25 mouse cellular contexts compared by ENCODE assay signal in the genomic region with DNA sequence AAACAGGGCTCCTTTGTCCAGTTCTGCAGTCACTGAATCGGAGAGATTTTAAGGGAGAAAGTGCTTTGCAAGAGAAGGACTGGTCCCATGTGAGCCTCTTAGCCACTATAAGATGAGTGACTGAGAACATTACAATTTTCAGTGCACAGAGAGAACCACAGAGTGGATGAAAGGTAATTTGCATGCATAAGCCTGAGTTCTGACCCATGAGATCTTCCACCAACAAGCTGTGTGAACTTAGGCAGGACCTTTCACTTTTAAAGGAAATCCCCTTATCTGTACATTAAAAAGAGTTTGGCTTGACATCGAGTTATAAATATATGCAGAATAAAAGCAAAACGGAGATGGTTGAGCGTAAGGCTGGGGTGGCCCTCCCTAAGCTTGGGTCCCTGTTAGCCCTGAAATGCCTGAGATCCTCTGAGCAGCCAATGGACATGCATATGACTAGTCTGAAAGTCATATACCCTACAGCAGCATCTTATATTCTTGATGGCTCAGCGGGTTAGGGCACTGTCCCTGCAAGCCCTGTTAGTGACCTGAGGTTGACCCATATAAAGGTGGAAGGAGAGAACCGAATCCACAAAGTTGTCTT.
A peak's percentile ranks its signal among the peaks of the same experiment; 100 is the strongest.
DNase-seq lines count a peak whose midpoint lies in the region; ATAC-seq and TF ChIP-seq lines count a peak whose summit lies in the region.
"Had no signal": no experiment of that assay in that cellular context is flagged by ENCODE, and none has a peak within 500 bp of the region (broad histone marks: within the 10 kb centered on the region; RNA-seq: fewer than 3 reads in every experiment).

No protein-coding gene starts in this region.

- TF ChIP-seq POLR2A in ES-Bruce4 (IDR thresholded peaks at IDR 0.05; ENCODE audit: insufficient read depth, low read length) = no peak

- H3K4me3 ChIP-seq in hindbrain, embryonic 10.5 days = no peak overlapping the region
- no peak overlapping the region for H3K4me3 ChIP-seq in hindbrain, embryonic 14.5 days (replicated peaks; ENCODE audit: low read length)
- no peak overlapping the region for H3K4me3 ChIP-seq in neural tube, embryonic 11.5 days (ENCODE audit: low read depth, low read length)
- H3K4me3 ChIP-seq in ES-Bruce4 (ENCODE audit: low read depth, low read length) = no peak overlapping the region
- no peak overlapping the region for H3K4me3 ChIP-seq in liver, embryonic 11.5 days (ENCODE audit: low read depth, low read length)
- H3K4me3 ChIP-seq: intestine, embryonic 15.5 days had no signal

- H3K4me1 ChIP-seq in hindbrain, embryonic 10.5 days (replicated peaks) = peaks cover 44% of the 10 kb centered on the region
- H3K4me1 ChIP-seq in hindbrain, embryonic 14.5 days (replicated peaks; ENCODE audit: control insufficient read depth, insufficient read depth, low read length) = peaks cover 11% of the 10 kb centered on the region
- H3K4me1 ChIP-seq in neural tube, embryonic 11.5 days (ENCODE audit: control insufficient read depth, insufficient read depth, low read length) = 0 out of 2 replicates have a peak, but pooled peaks cover 6% of the 10 kb centered on the region
- peaks cover 9% of the 10 kb centered on the region for H3K4me1 ChIP-seq in ES-Bruce4 (ENCODE audit: control insufficient read depth, insufficient read depth, low read length)
- no peaks in the 10 kb centered on the region for H3K4me1 ChIP-seq in liver, embryonic 11.5 days (replicated peaks; ENCODE audit: control insufficient read depth, insufficient read depth, low read length)
- H3K4me1 ChIP-seq: intestine, embryonic 15.5 days had no signal

- H3K27ac ChIP-seq in hindbrain, embryonic 10.5 days = peak overlapping the region; percentile 29; the same call in 1 of the 2 replicates
- H3K27ac ChIP-seq in hindbrain, embryonic 14.5 days = no peak overlapping the region
- 0 out of 2 replicates have a peak overlapping the region, but pooled peaks have one; percentile 14 for H3K27ac ChIP-seq in neural tube, embryonic 11.5 days (ENCODE audit: low read depth, low read length)
- H3K27ac ChIP-seq in ES-Bruce4 (ENCODE audit: insufficient read depth, low read length) = peak overlapping the region; percentile 61
- no peak overlapping the region for H3K27ac ChIP-seq in liver, embryonic 11.5 days (ENCODE audit: low read depth, low read length)
- H3K27ac ChIP-seq: intestine, embryonic 15.5 days; macrophage; stomach, postnatal 0 days had no signal

- TF ChIP-seq CTCF in ES-Bruce4 (IDR thresholded peaks at IDR 0.05; ENCODE audit: low read depth, low read length) = no peak

- 82% methylated on average over 6 of the region's 6 CpGs for WGBS in hindbrain, embryonic 10.5 days
- 86% methylated on average over 6 of the region's 6 CpGs for WGBS in hindbrain, embryonic 14.5 days
- 76% methylated on average over 6 of the region's 6 CpGs for WGBS in neural tube, embryonic 11.5 days
- WGBS in liver, embryonic 11.5 days = 74% methylated on average over 6 of the region's 6 CpGs

- no peaks in the 10 kb centered on the region for H3K36me3 ChIP-seq in hindbrain, embryonic 10.5 days
- H3K36me3 ChIP-seq in hindbrain, embryonic 14.5 days (replicated peaks; ENCODE audit: control insufficient read depth, insufficient read depth) = no peaks in the 10 kb centered on the region
- no peaks in the 10 kb centered on the region for H3K36me3 ChIP-seq in neural tube, embryonic 11.5 days (ENCODE audit: control insufficient read depth, insufficient read depth, low read length)
- H3K36me3 ChIP-seq in ES-Bruce4 (ENCODE audit: control insufficient read depth, insufficient read depth, low read length, poor library complexity, severe bottlenecking) = no peaks in the 10 kb centered on the region
- H3K36me3 ChIP-seq in liver, embryonic 11.5 days (ENCODE audit: control insufficient read depth, insufficient read depth, low read length) = no peaks in the 10 kb centered on the region
- H3K36me3 ChIP-seq: intestine, embryonic 15.5 days had no signal

- no peak overlapping the region for H3K4me2 ChIP-seq in hindbrain, embryonic 14.5 days (replicated peaks)
- no peak overlapping the region for H3K4me2 ChIP-seq in neural tube, embryonic 11.5 days (ENCODE audit: low read depth)
- H3K4me2 ChIP-seq in liver, embryonic 11.5 days = no peak overlapping the region
- H3K4me2 ChIP-seq: intestine, embryonic 15.5 days had no signal

- H3K27me3 ChIP-seq in hindbrain, embryonic 10.5 days (ENCODE audit: insufficient read depth, poor library complexity, severe bottlenecking) = no peaks in the 10 kb centered on the region
- no peaks in the 10 kb centered on the region for H3K27me3 ChIP-seq in hindbrain, embryonic 14.5 days (ENCODE audit: control insufficient read depth, insufficient read depth, low read length)
- H3K27me3 ChIP-seq in neural tube, embryonic 11.5 days (ENCODE audit: control insufficient read depth, insufficient read depth, low read length) = no peaks in the 10 kb centered on the region
- no peaks in the 10 kb centered on the region for H3K27me3 ChIP-seq in ES-Bruce4 (ENCODE audit: control insufficient read depth, insufficient read depth, low read length, poor library complexity, severe bottlenecking)
- H3K27me3 ChIP-seq in liver, embryonic 11.5 days (replicated peaks; ENCODE audit: control insufficient read depth, insufficient read depth, low read length) = no peaks in the 10 kb centered on the region
- H3K27me3 ChIP-seq: intestine, embryonic 15.5 days had no signal

- DNase-seq in hindbrain, embryonic 10.5 days (ENCODE audit: low spot score) = no peak
- no peak for DNase-seq in hindbrain, embryonic 14.5 days (ENCODE audit: low spot score)
- DNase-seq in neural tube, embryonic 11.5 days (ENCODE audit: low spot score) = no peak
- no peak for DNase-seq in neural tube, embryonic 10.5 days (ENCODE audit: extremely low spot score, low spot score)
- no peak for DNase-seq in liver, embryonic 11.5 days (ENCODE audit: low spot score)
- DNase-seq: adrenal gland, postnatal 14 days; cerebellum, adult 9-10 months; forebrain, postnatal 0 days; gastrocnemius, postnatal 14 days; heart, postnatal 10 days; kidney, adult 9 months; kidney, postnatal 4 days; layer of hippocampus, adult 9-11 months; liver, postnatal 0 days; right cerebral cortex, postnatal 25 days; spleen, adult 18-20 months; thymus, adult 2 months had no signal

- no peak for TF ChIP-seq EP300 in ES-Bruce4 (IDR thresholded peaks at IDR 0.05; ENCODE audit: insufficient read depth, low read depth, low read length)

- no peak for ATAC-seq in hindbrain, embryonic 14.5 days (ENCODE audit: low FRiP score)
- ATAC-seq in neural tube, embryonic 11.5 days (ENCODE audit: insufficient read depth, low FRiP score, low TSS enrichment) = no peak
- peak; percentile 49; the same call in 1 of the 2 replicates for ATAC-seq in neutrophil, adult 5-6 weeks (ENCODE audit: extremely low read depth, insufficient number of reproducible peaks, low FRiP score, poor library complexity, severe bottlenecking)
- no peak for ATAC-seq in liver, embryonic 11.5 days (replicated peaks; ENCODE audit: low FRiP score)
- ATAC-seq: forebrain, postnatal 0 days; hindbrain, embryonic 16.5 days; intestine, embryonic 15.5 days; liver, postnatal 0 days; lung, postnatal 0 days; midbrain, embryonic 16.5 days had no signal

- no peak overlapping the region for H3K9ac ChIP-seq in hindbrain, embryonic 14.5 days
- H3K9ac ChIP-seq in neural tube, embryonic 11.5 days (ENCODE audit: low read length) = no peak overlapping the region
- no peak overlapping the region for H3K9ac ChIP-seq in ES-Bruce4 (ENCODE audit: low read depth, poor library complexity, severe bottlenecking)
- no peak overlapping the region for H3K9ac ChIP-seq in liver, embryonic 11.5 days (ENCODE audit: low read depth, low read length)
- H3K9ac ChIP-seq: forebrain, postnatal 0 days; intestine, embryonic 15.5 days; liver, postnatal 0 days had no signal

- H3K9me3 ChIP-seq in hindbrain, embryonic 10.5 days = no peaks in the 10 kb centered on the region
- H3K9me3 ChIP-seq in hindbrain, embryonic 14.5 days (ENCODE audit: control insufficient read depth, low read length) = no peaks in the 10 kb centered on the region
- H3K9me3 ChIP-seq in neural tube, embryonic 11.5 days (ENCODE audit: control insufficient read depth, low read length) = no peaks in the 10 kb centered on the region
- no peaks in the 10 kb centered on the region for H3K9me3 ChIP-seq in ES-Bruce4 (replicated peaks; ENCODE audit: control insufficient read depth, insufficient read depth, low read length, poor library complexity, severe bottlenecking)
- H3K9me3 ChIP-seq in liver, embryonic 11.5 days (ENCODE audit: control insufficient read depth, low read length) = no peaks in the 10 kb centered on the region
- H3K9me3 ChIP-seq: intestine, embryonic 15.5 days had no signal

Comparison
In these comparisons a context has a peak if more than half of its experiments do, and no peak if none do; other contexts are left out.
1. H3K27ac ChIP-seq: peak in hindbrain, embryonic 10.5 days (single experiment), neural tube, embryonic 11.5 days (single experiment) and ES-Bruce4 (single experiment); none in hindbrain, embryonic 14.5 days (single experiment) and liver, embryonic 11.5 days (single experiment).